Mouse (Mus musculus): ENCODE results near the gene Ints3. TPM values are rescaled to one million over a fixed set of nuclear protein-coding genes. Genes with fewer than 3 reads are reported as not detected.

Gene Ints3
- 28.6 and 29.8 TPM in 2 replicates for polyA plus RNA-seq (2015; fragmentation: Nextera tagmentation; extraction: Ambion mirVana)

- Histone ChIP-seq H3K9me3 (no peaks in the 10 kb centered on the region), H3K9ac (peak within 1 kb of the TSS; percentile 95), H3K27ac (peak within 1 kb of the TSS; percentile 97), H3K27me3 (replicated peaks) (no peaks in the 10 kb centered on the region), H3K4me2 (replicated peaks) (peak within 1 kb of the TSS; percentile 84), H3K4me3 (replicated peaks) (peak within 1 kb of the TSS; percentile 71), H3K4me1 (replicated peaks) (peaks cover 24% of the 10 kb centered on the region), H3K36me3 (no peaks in the 10 kb centered on the region)
- ATAC-seq = peak; percentile 99
- under 1% methylated on average over 52 of the region's 52 CpGs for WGBS
Observed at GRCm38 (mm10) chr3:90433381-90434020, at the start of gene Ints3. Gene Ints3 (minus strand): TSS chr3:90433622.

DNA sequence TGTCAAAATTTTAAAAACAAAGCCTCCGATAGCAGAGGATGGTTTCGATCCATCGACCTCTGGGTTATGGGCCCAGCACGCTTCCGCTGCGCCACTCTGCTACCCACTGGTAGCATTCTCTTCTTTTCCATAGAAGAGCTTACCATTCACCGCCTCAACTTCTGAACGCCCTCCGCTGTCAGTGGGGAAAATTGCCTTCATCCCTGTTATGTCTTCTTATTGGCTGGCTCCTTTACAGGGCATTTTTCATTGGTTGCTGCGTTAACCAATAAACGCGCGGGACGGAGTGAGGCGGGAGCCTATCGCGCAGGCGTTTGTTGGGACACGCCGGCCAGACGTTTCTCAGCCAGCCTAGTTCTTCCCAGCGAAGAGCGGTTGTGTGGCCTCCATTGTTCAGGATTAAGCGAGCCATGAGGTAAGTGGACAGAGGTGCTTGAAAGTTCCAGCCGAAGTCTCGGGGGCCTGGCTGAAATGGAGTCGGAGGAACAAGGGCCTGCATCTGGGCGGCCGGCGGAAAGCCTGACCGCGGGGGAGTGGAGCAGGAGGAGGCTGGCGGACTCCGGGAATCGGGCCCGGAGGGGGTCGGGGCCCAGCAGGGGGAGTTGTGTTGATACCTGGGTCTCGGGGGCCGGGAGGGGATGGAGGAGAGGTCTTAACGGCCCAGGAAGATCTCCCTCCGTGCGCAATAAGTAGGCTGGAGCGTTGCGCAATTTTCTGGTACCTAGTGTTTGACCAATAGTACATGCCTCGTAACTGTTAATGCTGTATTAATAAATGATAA lies 42.6 kb upstream of the Ints3 start, which contains the start of gene Ilf2:
Gene Ilf2 (plus strand): TSS at position 296 of the 781 bp plus-strand sequence.
- ATAC-seq = peak; percentile 99
- peak within 1 kb of the TSS; percentile 64 for H3K4me2 ChIP-seq (replicated peaks)
- peaks cover 6% of the 10 kb centered on the region for H3K36me3 ChIP-seq
- no peaks in the 10 kb centered on the region for H3K27me3 ChIP-seq (replicated peaks)
- no peaks in the 10 kb centered on the region for H3K9me3 ChIP-seq
- H3K4me1 ChIP-seq (replicated peaks) = peaks cover 6% of the 10 kb centered on the region; the same call in 1 of the 2 replicates
- H3K9ac ChIP-seq = peak within 1 kb of the TSS; percentile 89
- H3K4me3 ChIP-seq (replicated peaks) = peak within 1 kb of the TSS; percentile 89
- WGBS = under 1% methylated on average over 45 of the region's 45 CpGs
- H3K27ac ChIP-seq = peak within 1 kb of the TSS; percentile 93

DNA sequence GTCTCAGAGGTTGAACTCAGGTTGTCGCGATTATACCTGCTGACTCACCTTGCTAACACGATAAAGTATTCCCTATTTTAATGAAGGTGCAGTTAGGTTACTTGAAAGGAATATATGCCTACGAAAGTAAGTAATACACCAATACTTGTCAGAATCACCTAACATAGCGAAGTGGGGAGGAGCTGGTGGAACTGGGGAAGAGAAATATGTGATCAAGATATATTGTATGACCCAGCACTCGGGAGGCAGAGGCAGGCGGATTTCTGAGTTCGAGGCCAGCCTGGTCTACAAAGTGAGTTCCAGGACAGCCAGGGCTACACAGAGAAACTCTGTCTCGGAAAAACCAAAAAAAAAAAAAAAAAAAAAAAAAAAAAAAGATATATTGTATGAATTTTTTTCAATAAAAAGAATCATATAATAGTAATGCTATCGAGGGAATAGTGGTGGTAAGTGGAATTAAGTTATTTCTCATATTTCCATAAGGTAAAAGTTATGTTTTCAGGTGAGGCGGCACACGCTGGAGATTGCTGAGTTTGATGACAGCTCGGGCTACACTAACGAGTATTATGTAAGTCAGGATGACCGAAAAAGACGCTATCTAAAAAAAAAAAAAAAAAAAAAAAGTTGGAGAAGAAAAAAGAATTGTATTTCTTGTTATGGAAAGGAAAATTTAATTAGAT lies 41.9 kb upstream of the Ints3 start:
- Histone ChIP-seq H3K27ac (no peak overlapping the region), H3K36me3 (peaks cover under 1% of the 10 kb centered on the region; the same call in 1 of the 2 replicates), H3K4me3 (replicated peaks) (peak overlapping the region; percentile 19; the same call in 1 of the 2 replicates), H3K4me2 (replicated peaks) (peak overlapping the region; percentile 41), H3K9ac (no peak overlapping the region), H3K9me3 (no peaks in the 10 kb centered on the region), H3K4me1 (replicated peaks) (peaks cover 6% of the 10 kb centered on the region; the same call in 1 of the 2 replicates), H3K27me3 (replicated peaks) (no peaks in the 10 kb centered on the region)
- peak; percentile 37 for ATAC-seq
- WGBS = 38% methylated on average over 16 of the region's 16 CpGs

DNA sequence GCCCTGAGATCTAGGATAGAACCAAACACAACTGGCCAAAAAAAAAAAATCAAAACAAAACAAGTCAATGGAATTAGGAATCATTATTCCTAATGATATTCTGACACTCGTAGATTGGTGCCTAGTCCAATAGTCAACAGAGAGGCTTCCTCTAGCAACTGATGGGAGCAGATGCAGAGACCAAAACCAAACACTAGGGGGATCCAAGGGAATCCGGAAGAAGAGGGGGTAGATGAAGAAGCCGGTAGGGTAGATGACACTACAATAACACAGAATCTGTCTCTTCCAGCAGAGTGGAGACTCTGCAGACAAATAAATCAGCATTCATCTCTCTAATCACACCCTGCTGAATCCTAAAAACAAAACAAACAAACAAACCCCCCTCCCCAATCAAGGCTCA lies 38.8 kb upstream of the Ints3 start:
- no peaks in the 10 kb centered on the region for H3K36me3 ChIP-seq
- H3K4me1 ChIP-seq (replicated peaks) = peaks cover 5% of the 10 kb centered on the region; the same call in 1 of the 2 replicates
- no peak for ATAC-seq
- H3K27me3 ChIP-seq (replicated peaks) = no peaks in the 10 kb centered on the region
- WGBS = 32% methylated on average over 3 of the region's 3 CpGs
- no peaks in the 10 kb centered on the region for H3K9me3 ChIP-seq
- no peak overlapping the region for H3K9ac ChIP-seq
- no peak overlapping the region for H3K4me3 ChIP-seq (replicated peaks)
- no peak overlapping the region for H3K27ac ChIP-seq
- H3K4me2 ChIP-seq (replicated peaks) = no peak overlapping the region

DNA sequence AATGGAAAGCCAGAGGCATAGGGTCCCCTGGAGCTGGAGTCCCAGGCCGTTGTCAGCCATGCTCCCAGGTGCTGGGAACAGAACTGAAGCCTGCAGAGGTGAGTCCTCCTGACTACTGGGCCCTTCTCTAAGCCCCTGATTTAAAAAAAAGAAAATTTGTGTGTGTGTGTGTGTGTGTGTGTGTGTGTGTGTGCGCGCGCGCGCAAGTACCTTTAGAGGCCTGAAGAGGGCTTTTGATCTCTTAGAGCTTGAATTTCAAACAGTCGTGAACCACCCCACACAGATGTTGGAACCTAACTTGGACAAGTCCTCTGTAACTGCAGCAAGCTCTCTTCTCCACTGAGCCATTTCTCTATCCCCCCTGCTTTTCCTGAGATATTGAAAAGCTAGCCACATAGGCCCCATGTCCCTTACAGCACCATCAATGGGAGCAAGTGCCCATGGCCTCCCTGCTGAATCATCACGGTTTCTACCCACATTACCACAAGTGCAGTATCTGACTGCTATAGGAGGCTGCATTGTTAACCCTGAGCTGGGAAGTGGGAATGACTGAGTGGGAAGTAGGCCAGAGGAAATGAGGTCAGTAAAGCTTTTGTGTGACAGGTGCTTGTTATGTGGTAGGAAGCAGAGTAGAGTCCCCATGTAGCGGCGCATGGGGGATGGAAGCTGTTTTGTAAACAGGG lies 34.3 kb upstream of the Ints3 start:
- 93% methylated on average over 10 of the region's 10 CpGs for WGBS
- Histone ChIP-seq H3K27me3 (replicated peaks) (peaks cover 26% of the 10 kb centered on the region), H3K9me3 (no peaks in the 10 kb centered on the region), H3K4me2 (replicated peaks) (no peak overlapping the region), H3K36me3 (no peaks in the 10 kb centered on the region), H3K4me3 (replicated peaks) (no peak overlapping the region), H3K27ac (no peak overlapping the region), H3K9ac (no peak overlapping the region), H3K4me1 (replicated peaks) (peaks cover 17% of the 10 kb centered on the region)
- ATAC-seq = no peak

GRCm38 (mm10) chr3:90466311-90466766 lies 32.9 kb upstream of the Ints3 start:
- H3K4me2 ChIP-seq (replicated peaks) = peak overlapping the region; percentile 95
- no peak overlapping the region for H3K27ac ChIP-seq
- H3K27me3 ChIP-seq (replicated peaks) = peaks cover 30% of the 10 kb centered on the region
- under 1% methylated on average over 15 of the region's 15 CpGs for WGBS
- no peaks in the 10 kb centered on the region for H3K9me3 ChIP-seq
- no peaks in the 10 kb centered on the region for H3K36me3 ChIP-seq
- ATAC-seq = peak; percentile 73
- H3K4me3 ChIP-seq (replicated peaks) = peak overlapping the region; percentile 52
- peak overlapping the region; percentile 48 for H3K9ac ChIP-seq
- H3K4me1 ChIP-seq (replicated peaks) = peaks cover 17% of the 10 kb centered on the region

- peaks cover 17% of the 10 kb centered on the region for H3K4me1 ChIP-seq (replicated peaks)
- 0% methylated on average over 44 of the region's 49 CpGs for WGBS
- peak; percentile 61 for ATAC-seq
Observed at GRCm38 (mm10) chr3:90465686-90466310, 32.4 kb upstream of the Ints3 start, which contains the start of gene Npr1. Gene Npr1 (minus strand): TSS chr3:90465866.

DNA sequence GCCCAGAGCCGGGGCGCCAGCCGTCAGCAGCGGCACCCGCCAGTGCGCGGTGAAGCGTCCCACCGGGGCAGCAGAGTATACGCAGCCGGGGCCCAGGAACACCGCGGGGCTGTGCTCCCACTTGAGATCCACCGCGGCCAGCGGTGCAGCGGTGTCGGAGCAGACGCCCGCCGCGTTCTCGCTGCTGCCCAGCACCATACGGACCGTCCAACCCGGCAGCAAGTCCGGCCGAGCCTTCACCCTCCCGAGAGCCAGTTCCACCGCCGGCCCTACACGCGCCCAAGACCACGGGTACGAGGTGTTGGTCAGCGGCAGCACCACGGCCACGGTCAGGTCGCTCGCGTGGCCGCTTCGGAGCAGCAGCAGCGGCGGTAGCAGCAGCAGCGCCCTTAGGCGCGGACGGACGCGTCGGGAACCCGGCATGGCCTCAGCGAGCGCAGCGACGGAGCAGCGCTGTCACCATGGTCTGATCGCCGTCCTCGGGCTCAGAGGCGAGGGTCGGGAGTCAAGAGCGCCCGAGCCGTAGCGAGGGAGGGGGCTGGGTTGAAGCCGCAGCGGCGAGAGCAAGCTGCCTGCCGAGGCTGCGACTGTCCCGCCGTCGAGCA lies 31.8 kb upstream of the Ints3 start:
- peak overlapping the region; percentile 52 for H3K4me3 ChIP-seq (replicated peaks)
- ATAC-seq = peak; percentile 32
- peak overlapping the region; percentile 95 for H3K4me2 ChIP-seq (replicated peaks)
- no peak overlapping the region for H3K27ac ChIP-seq
- peak overlapping the region; percentile 48 for H3K9ac ChIP-seq
- no peaks in the 10 kb centered on the region for H3K36me3 ChIP-seq
- H3K27me3 ChIP-seq (replicated peaks) = peaks cover 30% of the 10 kb centered on the region
- no peaks in the 10 kb centered on the region for H3K9me3 ChIP-seq
- peaks cover 17% of the 10 kb centered on the region for H3K4me1 ChIP-seq (replicated peaks)
- WGBS = 2% methylated on average over 75 of the region's 75 CpGs

More at GRCm38 (mm10) chr3:90465686-90466310, 32.4 kb upstream of the Ints3 start, which contains the start of gene Npr1:
- H3K9me3 ChIP-seq = no peaks in the 10 kb centered on the region
- H3K4me3 ChIP-seq (replicated peaks) = peak within 1 kb of the TSS; percentile 52
- peak within 1 kb of the TSS; percentile 95 for H3K4me2 ChIP-seq (replicated peaks)
- no peaks in the 10 kb centered on the region for H3K36me3 ChIP-seq
- peak within 1 kb of the TSS; percentile 48 for H3K9ac ChIP-seq
- H3K27ac ChIP-seq = no peak within 1 kb of the TSS
- H3K27me3 ChIP-seq (replicated peaks) = peaks cover 30% of the 10 kb centered on the region

GRCm38 (mm10) chr3:90464552-90465080 lies 31.2 kb upstream of the Ints3 start:
- H3K27me3 ChIP-seq (replicated peaks) = peaks cover 30% of the 10 kb centered on the region
- no peaks in the 10 kb centered on the region for H3K36me3 ChIP-seq
- peak overlapping the region; percentile 48; the same call in 1 of the 2 replicates for H3K9ac ChIP-seq
- H3K9me3 ChIP-seq = no peaks in the 10 kb centered on the region
- 0 out of 2 replicates have a peak, but pooled peaks have one; percentile 6 for ATAC-seq
- peak overlapping the region; percentile 95 for H3K4me2 ChIP-seq (replicated peaks)
- peaks cover 17% of the 10 kb centered on the region for H3K4me1 ChIP-seq (replicated peaks)
- WGBS = 23% methylated on average over 37 of the region's 37 CpGs
- peak overlapping the region; percentile 52 for H3K4me3 ChIP-seq (replicated peaks)
- H3K27ac ChIP-seq = no peak overlapping the region

- no peak overlapping the region for H3K27ac ChIP-seq
- WGBS = 29% methylated on average over 7 of the region's 7 CpGs
- no peaks in the 10 kb centered on the region for H3K9me3 ChIP-seq
- peaks cover 30% of the 10 kb centered on the region for H3K27me3 ChIP-seq (replicated peaks)
- peaks cover 17% of the 10 kb centered on the region for H3K4me1 ChIP-seq (replicated peaks)
- no peak overlapping the region for H3K4me2 ChIP-seq (replicated peaks)
- no peak for ATAC-seq
- H3K4me3 ChIP-seq (replicated peaks) = no peak overlapping the region
- no peak overlapping the region for H3K9ac ChIP-seq
- no peaks in the 10 kb centered on the region for H3K36me3 ChIP-seq
Observed at GRCm38 (mm10) chr3:90462579-90462978, 29.2 kb upstream of the Ints3 start.

All from intestine, embryonic 15.5 days (tissue).